Mouse (Mus musculus): ENCODE data around the gene Gm21921.
"Not testable (repeated sequence)": the region's sequence is repeated elsewhere in the genome, so short reads cannot be mapped to it uniquely, and the experiment has no call there.

The Gm21921 gene

DNA sequence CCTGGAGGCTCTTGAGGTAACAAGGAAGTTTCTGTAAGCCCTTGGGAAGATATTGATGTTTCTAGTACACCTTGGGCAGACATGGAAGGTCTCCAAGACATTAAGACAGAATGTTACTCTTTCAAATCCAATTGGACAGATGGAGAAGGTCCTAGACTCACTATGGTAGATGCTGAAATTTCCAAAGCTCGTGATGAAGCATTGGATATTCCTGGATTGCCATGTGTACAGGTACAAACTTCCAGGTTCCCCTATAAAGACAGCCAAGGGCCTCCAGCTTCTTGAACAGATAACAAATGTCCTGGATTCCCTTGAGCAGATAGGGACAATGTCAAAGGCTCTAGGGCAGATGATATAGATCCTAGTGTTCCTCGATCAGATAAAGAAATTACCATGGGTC is at the start of gene Gm21921:
Gene Gm21921 (minus strand): TSS at position 101 of the 400 bp plus-strand sequence.
- not testable (repeated sequence) for DNase-seq
